Comparison of ENCODE assay signal across 11 mouse cellular contexts in genomic region chr1:167271841-167272240, GRCm38 (mm10). TPM values are rescaled to one million over a fixed set of nuclear protein-coding genes. Genes with fewer than 3 reads are reported as not detected.
DNase-seq lines count a peak whose midpoint lies in the region; ATAC-seq and TF ChIP-seq lines count a peak whose summit lies in the region.
"Had no signal": no experiment of that assay in that cellular context is flagged by ENCODE, and none has a peak within 500 bp of the region (broad histone marks: within the 10 kb centered on the region; RNA-seq: fewer than 3 reads in every experiment).

No protein-coding gene starts in this region.

- no peak for TF ChIP-seq CTCF in heart, postnatal 0 days (IDR thresholded peaks at IDR 0.05; ENCODE audit: low read depth)

- no peak for TF ChIP-seq EP300 in heart, postnatal 0 days (IDR thresholded peaks at IDR 0.05; ENCODE audit: low read depth)

- 23% methylated on average over 8 of the region's 8 CpGs for WGBS in heart, postnatal 0 days
- WGBS in embryonic facial prominence, embryonic 11.5 days = 34% methylated on average over 8 of the region's 8 CpGs

- H3K27me3 ChIP-seq in heart, postnatal 0 days (ENCODE audit: control insufficient read depth, insufficient read depth, low read length) = no peaks in the 10 kb centered on the region
- no peaks in the 10 kb centered on the region for H3K27me3 ChIP-seq in embryonic facial prominence, embryonic 11.5 days (ENCODE audit: control insufficient read depth, insufficient read depth, low read length)

- no peak for ATAC-seq in heart, postnatal 0 days (ENCODE audit: insufficient read depth, low read depth)
- ATAC-seq in embryonic facial prominence, embryonic 11.5 days (replicated peaks; ENCODE audit: insufficient number of reproducible peaks, low FRiP score, low TSS enrichment, low read depth) = no peak

- no peak for DNase-seq in heart, postnatal 0 days (ENCODE audit: low spot score)
- DNase-seq in heart, postnatal 14 days = no peak
- no peak for DNase-seq in ES-E14 (ENCODE audit: low read depth, low spot score)
- peak; percentile 23 for DNase-seq in embryonic facial prominence, embryonic 11.5 days (ENCODE audit: low spot score)
- peak; percentile 68 for DNase-seq in lung, postnatal 10 days
- DNase-seq in adrenal gland, postnatal 25 days = no peak
- no peak for DNase-seq in layer of hippocampus, adult 11-12 months (ENCODE audit: low spot score)
- DNase-seq in urinary bladder, postnatal 36 days (ENCODE audit: low spot score in 2 of 2) = no peak
- DNase-seq: adrenal gland, adult 2 months; cerebellum, adult 8-10 months; kidney, adult 8-10 months had no signal

- in situ Hi-C loops in ES-E14 (cut with MboI; ENCODE audit: low sequenced_read_pairs in 2 of 2, unreplicated experiment in 2 of 2) = no loop called here

- intact Hi-C loops in heart, postnatal 14 days (cut with DNase I) = no loop called here

- H3K9me3 ChIP-seq in heart, postnatal 0 days (replicated peaks; ENCODE audit: control insufficient read depth, low read length) = no peaks in the 10 kb centered on the region
- H3K9me3 ChIP-seq in ES-E14 (ENCODE audit: control insufficient read depth, insufficient read depth, low read depth, low read length) = no peaks in the 10 kb centered on the region
- H3K9me3 ChIP-seq in embryonic facial prominence, embryonic 11.5 days (replicated peaks; ENCODE audit: control insufficient read depth, low read length) = no peaks in the 10 kb centered on the region

- no peak overlapping the region for H3K9ac ChIP-seq in heart, postnatal 0 days (replicated peaks; ENCODE audit: low read depth, low read length)
- no peak overlapping the region; the same call in 1 of the 2 replicates for H3K9ac ChIP-seq in ES-E14 (ENCODE audit: insufficient read depth, low read depth, low read length, poor library complexity, severe bottlenecking)
- H3K9ac ChIP-seq in embryonic facial prominence, embryonic 11.5 days (replicated peaks; ENCODE audit: low read length) = no peak overlapping the region

- no peak overlapping the region for H3K4me3 ChIP-seq in heart, postnatal 0 days (ENCODE audit: low read depth, low read length)
- no peak overlapping the region for H3K4me3 ChIP-seq in ES-E14 (ENCODE audit: insufficient read depth in 1 of 2, low read depth in 1 of 2, low read length in 2 of 2, poor library complexity in 1 of 2, severe bottlenecking in 1 of 2)
- H3K4me3 ChIP-seq in embryonic facial prominence, embryonic 11.5 days (ENCODE audit: low read depth, low read length) = no peak overlapping the region

- peaks cover 60% of the 10 kb centered on the region for H3K4me1 ChIP-seq in heart, postnatal 0 days (ENCODE audit: control insufficient read depth, insufficient read depth)
- peaks cover 22 to 47% of the 10 kb centered on the region in 2 experiments for H3K4me1 ChIP-seq in ES-E14 (ENCODE audit: control insufficient read depth in 2 of 2, insufficient read depth in 2 of 2, low read length in 2 of 2, poor library complexity in 1 of 2)
- H3K4me1 ChIP-seq in embryonic facial prominence, embryonic 11.5 days (ENCODE audit: control insufficient read depth, insufficient read depth, low read length) = peaks cover 8% of the 10 kb centered on the region

- no peak overlapping the region for H3K4me2 ChIP-seq in heart, postnatal 0 days (ENCODE audit: low read depth, low read length)
- H3K4me2 ChIP-seq in embryonic facial prominence, embryonic 11.5 days (ENCODE audit: low read depth, low read length) = no peak overlapping the region

- H3K36me3 ChIP-seq in heart, postnatal 0 days (replicated peaks; ENCODE audit: control insufficient read depth, insufficient read depth, low read length) = no peaks in the 10 kb centered on the region
- peaks cover 8% of the 10 kb centered on the region; the same call in 1 of the 2 replicates for H3K36me3 ChIP-seq in ES-E14 (ENCODE audit: control insufficient read depth, insufficient read depth, low read length, poor library complexity, severe bottlenecking)
- no peaks in the 10 kb centered on the region for H3K36me3 ChIP-seq in embryonic facial prominence, embryonic 11.5 days (replicated peaks; ENCODE audit: control insufficient read depth, insufficient read depth, low read depth, low read length)

- peak overlapping the region; percentile 90; the same call in 1 of the 2 replicates for H3K27ac ChIP-seq in heart, postnatal 0 days (ENCODE audit: low read depth)
- peak overlapping the region; percentile 78 for H3K27ac ChIP-seq in ES-E14 (ENCODE audit: insufficient read depth, low read depth, low read length, poor library complexity, severe bottlenecking)
- H3K27ac ChIP-seq in embryonic facial prominence, embryonic 11.5 days (replicated peaks; ENCODE audit: low read depth, low read length) = no peak overlapping the region

TF ChIP-seq in ES-E14, 5 proteins besides CTCF, POLR2A, EP300 and RAD21:
- TF ChIP-seq CHD2 (IDR thresholded peaks at IDR 0.05; ENCODE audit: low read depth, low read length) = no peak
- no peak for TF ChIP-seq MAFK (IDR thresholded peaks at IDR 0.05; ENCODE audit: insufficient read depth, low read depth, low read length)
- no peak for TF ChIP-seq HCFC1 (IDR thresholded peaks at IDR 0.05; ENCODE audit: borderline replicate concordance, insufficient read depth, low read length)
TF ChIP-seq in ES-E14: peak in this region for 0.

RNA-seq across cellular contexts. Expression of gene Uck2, which starts 13.3 kb away (rescaled TPM):
- 60.3 and 82.4 TPM in 2 replicates for total RNA-seq in heart, postnatal 0 days (2014; rRNA removed; ENCODE audit: low replicate concordance)
- 26.4 and 30.7 TPM in 2 replicates for polyA plus RNA-seq in heart, postnatal 0 days (2015; fragmentation: Nextera tagmentation; extraction: Ambion mirVana)
- total RNA-seq in heart, postnatal 14 days (2021) = 10 to 100 TPM; 47.3 to 54.5 TPM
- 152 and 158 TPM in 2 replicates for total RNA-seq in ES-E14 (2012; rRNA removed)
- polyA plus RNA-seq in embryonic facial prominence, embryonic 11.5 days (2014; fragmentation: Nextera tagmentation; extraction: Ambion mirVana) = 108 and 120 TPM in 2 replicates
- 47.5 and 53.1 TPM in 2 replicates for total RNA-seq in adrenal gland, postnatal 25 days (2021)

RNA-seq across cellular contexts. Expression of gene Tmco1, which starts 36.3 kb away (rescaled TPM):
- total RNA-seq in heart, postnatal 0 days (2014; rRNA removed; ENCODE audit: low replicate concordance) = 68.1 and 113 TPM in 2 replicates
- polyA plus RNA-seq in heart, postnatal 0 days (2015; fragmentation: Nextera tagmentation; extraction: Ambion mirVana) = 86.6 and 96.7 TPM in 2 replicates
- 10 to 100 TPM; 80.6 to 86.5 TPM for total RNA-seq in heart, postnatal 14 days (2021)
- 155 and 156 TPM in 2 replicates for total RNA-seq in ES-E14 (2012; rRNA removed)
- 84.8 and 91.8 TPM in 2 replicates for polyA plus RNA-seq in embryonic facial prominence, embryonic 11.5 days (2014; fragmentation: Nextera tagmentation; extraction: Ambion mirVana)
- 151 and 164 TPM in 2 replicates for total RNA-seq in adrenal gland, postnatal 25 days (2021)

Comparison
In these comparisons a context has a peak if more than half of its experiments do, and no peak if none do; other contexts are left out.
1. DNase-seq: peak in embryonic facial prominence, embryonic 11.5 days (single experiment) and lung, postnatal 10 days (single experiment); none in heart, postnatal 0 days (single experiment), heart, postnatal 14 days (0 of 2), ES-E14 (single experiment), adrenal gland, postnatal 25 days (single experiment), layer of hippocampus, adult 11-12 months (single experiment) and urinary bladder, postnatal 36 days (0 of 2).